Mouse (Mus musculus) gastrocnemius, postnatal 14 days (tissue): ENCODE data around the gene Tnc. TPM values are rescaled to one million over a fixed set of nuclear protein-coding genes. Genes with fewer than 3 reads are reported as not detected.

Experiments
- DNase-seq: peaks from one replicate; pipeline ENCODE4 v3.0.0; 2021; ENCODE audit warnings: mixed read lengths
- intact Hi-C: fragments of 180-260 bp; cut with DNase I; formaldehyde crosslinking; loops from one replicate; pipeline ENCODE4 v1.15.1; 2025; ENCODE audit warnings: low total_unique reads
- total RNA-seq, 2 experiments: library from RNA; stranded (reverse); gene quantifications; 2 replicates each; pipeline ENCODE4 v1.2.3; 2021

The Tnc gene
- total RNA-seq, 2 experiments from 2014 or later = 16.2 to 21.0 TPM

DNA sequence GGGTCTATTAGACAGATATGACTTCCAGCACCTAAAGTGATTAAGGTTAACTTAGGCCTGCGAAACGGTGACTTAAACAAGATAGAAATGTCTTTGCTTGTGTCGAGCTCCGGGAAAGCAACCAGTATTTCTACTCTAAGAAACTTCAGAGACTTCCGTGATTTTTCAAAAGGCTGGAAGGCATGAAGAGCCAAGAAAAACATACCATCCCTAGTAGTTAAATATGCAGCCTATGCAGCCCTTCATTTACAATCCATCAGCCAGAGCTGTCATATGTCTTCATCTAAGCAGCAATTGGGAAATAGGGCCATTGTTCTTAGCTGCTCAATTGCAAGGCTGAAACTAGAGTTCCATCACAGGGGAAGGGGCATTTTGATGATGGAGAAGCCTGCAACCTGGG, 129.6 kb downstream of the Tnc start:
- intact Hi-C loops = no loop called here
- DNase-seq = no peak

DNA sequence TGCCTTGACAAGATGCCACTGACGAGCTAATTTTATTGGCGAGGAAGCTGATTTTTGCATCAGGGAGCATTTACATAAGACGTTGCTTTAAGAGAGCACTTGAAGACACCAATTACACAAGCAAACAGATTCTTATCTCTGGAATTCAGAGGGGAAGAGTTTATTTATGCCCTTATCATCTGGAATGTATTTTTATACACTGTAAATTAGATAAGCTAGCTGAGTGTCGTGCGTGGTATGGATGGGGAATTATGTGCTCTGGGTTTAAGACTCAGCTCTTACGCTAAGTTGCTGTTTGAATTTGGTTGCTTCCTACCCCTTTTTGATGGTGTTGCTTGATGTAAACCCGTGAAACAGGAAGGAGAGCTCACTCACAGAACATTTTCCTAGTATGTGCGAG, 130.1 kb downstream of the Tnc start:
- DNase-seq = no peak
- intact Hi-C loops = no loop called here

DNA sequence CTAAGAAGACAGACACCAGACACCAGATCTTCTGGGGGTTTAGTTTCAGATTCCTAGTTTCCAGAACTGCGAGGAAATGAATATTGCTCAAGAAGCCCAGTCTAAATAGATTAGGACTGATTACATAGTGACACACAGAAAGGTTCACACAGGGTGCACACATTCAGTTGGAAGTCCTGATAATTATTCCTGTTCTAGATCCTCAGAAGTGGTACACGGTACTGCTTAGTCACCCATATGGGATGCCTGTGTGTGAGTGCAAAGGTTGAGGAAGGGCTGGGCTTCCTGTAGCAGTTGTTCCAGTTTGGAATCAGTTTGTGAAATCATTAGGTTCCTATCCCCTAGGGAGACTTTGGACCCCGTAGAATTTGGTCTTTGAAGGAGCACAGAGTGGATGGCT, 130.5 kb downstream of the Tnc start:
- intact Hi-C loops = no loop called here

More for the DNA sequence above, 130.5 kb downstream of the Tnc start:
- no peak for DNase-seq

Other genes with a start within 250 kb of the Tnc start
- not detected for gene Tnfsf8, start 185.7 kb downstream of the Tnc start, total RNA-seq